Mouse (Mus musculus): ENCODE measurements around the gene Cd101.

Cd101 gene

GRCm38 (mm10) chr3:101010589-101011202 lies 18.7 kb downstream of the Cd101 start:
- H3K4me3 ChIP-seq (replicated peaks; ENCODE audit: low read length) = no peak overlapping the region
- no peaks in the 10 kb centered on the region for H3K9me3 ChIP-seq (ENCODE audit: low read length)
- no peaks in the 10 kb centered on the region; the same call in 1 of the 2 replicates for H3K27me3 ChIP-seq (ENCODE audit: insufficient read depth, low read length)
- no peaks in the 10 kb centered on the region for H3K36me3 ChIP-seq (ENCODE audit: insufficient read depth, low read length)
- no peak for TF ChIP-seq NANOG (IDR thresholded peaks at IDR 0.05; ENCODE audit: borderline replicate concordance, low read length)
- TF ChIP-seq POU5F1 (IDR thresholded peaks at IDR 0.05; ENCODE audit: borderline replicate concordance, low read length) = no peak
- no peak for TF ChIP-seq CTCF (conservative IDR thresholded peaks at IDR 0.05; ENCODE audit: low read length)
- peaks cover 8% of the 10 kb centered on the region for H3K4me1 ChIP-seq (replicated peaks; ENCODE audit: low read depth, low read length)

GRCm38 (mm10) chr3:101007112-101007782 lies 22.1 kb downstream of the Cd101 start:
- Histone ChIP-seq H3K9me3 (ENCODE audit: low read length) (no peaks in the 10 kb centered on the region), H3K4me3 (replicated peaks; ENCODE audit: low read length) (no peak overlapping the region), H3K4me1 (replicated peaks; ENCODE audit: low read depth, low read length) (peaks cover 11% of the 10 kb centered on the region; the same call in 1 of the 2 replicates), H3K27me3 (ENCODE audit: insufficient read depth, low read length) (peaks cover 8% of the 10 kb centered on the region; the same call in 1 of the 2 replicates), H3K36me3 (ENCODE audit: insufficient read depth, low read length) (no peaks in the 10 kb centered on the region)
- TF ChIP-seq CTCF (conservative IDR thresholded peaks at IDR 0.05; ENCODE audit: low read length) (no peak), NANOG (IDR thresholded peaks at IDR 0.05; ENCODE audit: borderline replicate concordance, low read length) (no peak), POU5F1 (IDR thresholded peaks at IDR 0.05; ENCODE audit: borderline replicate concordance, low read length) (no peak)

GRCm38 (mm10) chr3:101005392-101005791 lies 24.0 kb downstream of the Cd101 start:
- no peaks in the 10 kb centered on the region for H3K36me3 ChIP-seq (ENCODE audit: insufficient read depth, low read length)
- TF ChIP-seq NANOG (IDR thresholded peaks at IDR 0.05; ENCODE audit: borderline replicate concordance, low read length) (no peak), POU5F1 (IDR thresholded peaks at IDR 0.05; ENCODE audit: borderline replicate concordance, low read length) (no peak), CTCF (conservative IDR thresholded peaks at IDR 0.05; ENCODE audit: low read length) (no peak)
- no peak overlapping the region for H3K4me3 ChIP-seq (replicated peaks; ENCODE audit: low read length)
- peaks cover 8% of the 10 kb centered on the region; the same call in 1 of the 2 replicates for H3K27me3 ChIP-seq (ENCODE audit: insufficient read depth, low read length)
- H3K4me1 ChIP-seq (replicated peaks; ENCODE audit: low read depth, low read length) = peaks cover 5% of the 10 kb centered on the region; the same call in 1 of the 2 replicates
- H3K9me3 ChIP-seq (ENCODE audit: low read length) = no peaks in the 10 kb centered on the region

GRCm38 (mm10) chr3:101003575-101004356 lies 25.6 kb downstream of the Cd101 start:
- no peaks in the 10 kb centered on the region for H3K9me3 ChIP-seq (ENCODE audit: low read length)
- no peaks in the 10 kb centered on the region for H3K36me3 ChIP-seq (ENCODE audit: insufficient read depth, low read length)
- peaks cover 8% of the 10 kb centered on the region; the same call in 1 of the 2 replicates for H3K27me3 ChIP-seq (ENCODE audit: insufficient read depth, low read length)
- H3K4me1 ChIP-seq (replicated peaks; ENCODE audit: low read depth, low read length) = peaks cover 8% of the 10 kb centered on the region
- no peak for TF ChIP-seq NANOG (IDR thresholded peaks at IDR 0.05; ENCODE audit: borderline replicate concordance, low read length)
- 0 out of 2 replicates have a peak, but pooled peaks have one; percentile 3 for TF ChIP-seq CTCF (conservative IDR thresholded peaks at IDR 0.05; ENCODE audit: low read length)
- no peak for TF ChIP-seq POU5F1 (IDR thresholded peaks at IDR 0.05; ENCODE audit: borderline replicate concordance, low read length)
- 0 out of 2 replicates have a peak overlapping the region, but pooled peaks have one; percentile 7 for H3K4me3 ChIP-seq (replicated peaks; ENCODE audit: low read length)

- Histone ChIP-seq H3K4me3 (replicated peaks; ENCODE audit: low read length) (no peak overlapping the region), H3K36me3 (ENCODE audit: insufficient read depth, low read length) (no peaks in the 10 kb centered on the region), H3K9me3 (ENCODE audit: low read length) (no peaks in the 10 kb centered on the region), H3K4me1 (replicated peaks; ENCODE audit: low read depth, low read length) (peaks cover 14% of the 10 kb centered on the region), H3K27me3 (ENCODE audit: insufficient read depth, low read length) (peaks cover 8% of the 10 kb centered on the region; the same call in 1 of the 2 replicates)
- TF ChIP-seq POU5F1 (IDR thresholded peaks at IDR 0.05; ENCODE audit: borderline replicate concordance, low read length) = no peak
- TF ChIP-seq CTCF (conservative IDR thresholded peaks at IDR 0.05; ENCODE audit: low read length) = no peak
- TF ChIP-seq NANOG (IDR thresholded peaks at IDR 0.05; ENCODE audit: borderline replicate concordance, low read length) = no peak
These were observed 29.6 kb downstream of the Cd101 start for GRCm38 (mm10) chr3:100999732-101000131.

GRCm38 (mm10) chr3:100998904-100999340 lies 30.4 kb downstream of the Cd101 start:
- H3K36me3 ChIP-seq (ENCODE audit: insufficient read depth, low read length) = no peaks in the 10 kb centered on the region
- no peak overlapping the region for H3K4me3 ChIP-seq (replicated peaks; ENCODE audit: low read length)
- H3K9me3 ChIP-seq (ENCODE audit: low read length) = no peaks in the 10 kb centered on the region
- H3K4me1 ChIP-seq (replicated peaks; ENCODE audit: low read depth, low read length) = peaks cover 18% of the 10 kb centered on the region
- H3K27me3 ChIP-seq (ENCODE audit: insufficient read depth, low read length) = peaks cover 6% of the 10 kb centered on the region; the same call in 1 of the 2 replicates
- TF ChIP-seq NANOG (IDR thresholded peaks at IDR 0.05; ENCODE audit: borderline replicate concordance, low read length) = no peak
- TF ChIP-seq CTCF (conservative IDR thresholded peaks at IDR 0.05; ENCODE audit: low read length) = peak; percentile 79

- Histone ChIP-seq H3K9me3 (ENCODE audit: low read length) (no peaks in the 10 kb centered on the region), H3K4me1 (replicated peaks; ENCODE audit: low read depth, low read length) (peaks cover 13% of the 10 kb centered on the region), H3K36me3 (ENCODE audit: insufficient read depth, low read length) (no peaks in the 10 kb centered on the region), H3K27me3 (ENCODE audit: insufficient read depth, low read length) (peaks cover 5% of the 10 kb centered on the region; the same call in 1 of the 2 replicates), H3K4me3 (replicated peaks; ENCODE audit: low read length) (no peak overlapping the region)
- TF ChIP-seq CTCF (conservative IDR thresholded peaks at IDR 0.05; ENCODE audit: low read length) = no peak
- TF ChIP-seq NANOG (IDR thresholded peaks at IDR 0.05; ENCODE audit: borderline replicate concordance, low read length) = no peak
- no peak for TF ChIP-seq POU5F1 (IDR thresholded peaks at IDR 0.05; ENCODE audit: borderline replicate concordance, low read length)
These were observed 31.4 kb downstream of the Cd101 start for GRCm38 (mm10) chr3:100997785-100998570.

Data from E14TG2a.4 (cell line).